Mouse (Mus musculus) small intestine, adult 2 months (tissue): ENCODE measurements around the gene Sebox. TPM values are rescaled to one million over a fixed set of nuclear protein-coding genes. Genes with fewer than 3 reads are reported as not detected.

Source experiments
- H3K27ac ChIP-seq: fragments of 200-500 bp; 2 replicates; pipeline ENCODE4 v1.5.1; 2012; ENCODE audit warnings: low read depth, low read length, control low read depth, inconsistent platforms; ENCODE audit not compliant: insufficient read depth
- H3K27me3 ChIP-seq: fragments of 200-500 bp; 2 replicates; pipeline ENCODE4 v1.6.1; 2012; ENCODE audit warnings: mild to moderate bottlenecking, moderate library complexity, low read length, inconsistent platforms; ENCODE audit not compliant: control insufficient read depth, insufficient read depth
- H3K36me3 ChIP-seq: fragments of 200-500 bp; 2 replicates; pipeline ENCODE4 v1.6.1; 2012; ENCODE audit warnings: mild to moderate bottlenecking, low read length, control low read depth, inconsistent platforms; ENCODE audit not compliant: control insufficient read depth, insufficient read depth
- H3K4me1 ChIP-seq: fragments of 200-500 bp; 2 replicates; pipeline ENCODE4 v1.6.1; 2012; ENCODE audit warnings: low read length, inconsistent platforms, mixed read lengths; ENCODE audit not compliant: control insufficient read depth, insufficient read depth, insufficient read length
- H3K4me3 ChIP-seq: fragments of 200-500 bp; 2 replicates; pipeline ENCODE4 v1.5.1; 2012; ENCODE audit warnings: low read depth, mild to moderate bottlenecking, control low read depth, inconsistent platforms, low read length, moderate library complexity
- CTCF ChIP-seq: fragments of 200-500 bp; IDR thresholded peaks from 2 replicates; pipeline ENCODE4 v1.5.1; 2012; ENCODE audit warnings: low read depth, mild to moderate bottlenecking, control low read depth, inconsistent platforms, low read length, moderate library complexity, mixed read lengths; ENCODE audit not compliant: insufficient replicate concordance, insufficient read length; ENCODE audit errors: extremely low read depth
- POLR2A ChIP-seq: fragments of 200-500 bp; IDR thresholded peaks from 2 replicates; pipeline ENCODE4 v1.6.1; 2012; ENCODE audit warnings: low read depth, mild to moderate bottlenecking, control low read depth, inconsistent platforms, low read length, moderate library complexity
- WGBS: fragments of 180-500 bp; shearing (Covaris S2); methylation state at CpG from one replicate; pipeline ENCODE4 v1.1.7; 2018; 5-methylcytosine and 5-hydroxymethylcytosine counted together
- polyA plus RNA-seq: library from polyadenylated mRNA; depleted of rRNA; stranded (reverse); fragments of >200 nt; gene quantifications from 2 replicates; pipeline ENCODE4 v1.2.3, GENCODE M21; 2012; rRNA removed

Gene Sebox
- polyA plus RNA-seq = not detected in 2 replicates

DNA sequence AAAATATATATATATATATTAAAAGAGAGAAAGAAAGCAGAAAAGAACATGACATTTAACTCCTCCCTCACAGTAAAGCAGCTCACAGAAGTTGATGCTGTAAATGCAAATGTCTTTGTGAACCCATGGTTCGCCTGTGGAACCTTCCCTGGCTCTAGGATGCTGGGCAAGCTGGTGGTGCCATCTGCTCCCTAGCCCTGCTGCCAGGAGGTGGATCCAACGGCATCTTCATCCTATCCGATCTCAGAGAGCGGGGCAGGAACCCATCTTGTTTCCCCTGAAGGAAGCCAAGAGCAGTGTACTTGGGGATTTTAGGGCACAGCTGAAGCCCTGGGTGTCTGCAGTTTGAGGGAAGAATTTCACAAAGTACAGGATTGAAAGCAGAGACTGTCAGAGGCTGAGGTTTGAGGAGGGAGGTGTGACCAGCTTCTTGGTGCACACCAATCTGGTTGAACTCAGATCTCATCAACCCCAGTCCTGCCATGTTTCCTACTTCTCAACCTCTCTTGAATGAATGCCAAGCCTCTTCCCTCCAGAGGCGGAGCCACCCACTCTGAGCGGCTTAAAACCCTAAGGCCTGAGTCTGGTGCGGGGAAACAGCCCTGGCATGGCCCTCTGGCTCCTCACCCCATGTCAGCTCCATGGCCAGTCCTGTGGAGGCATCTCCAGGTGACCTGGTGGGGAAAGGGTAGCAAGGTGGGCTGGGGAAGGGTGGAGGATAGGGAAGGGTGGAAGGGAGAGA is at the start of gene Sebox:
Sebox (plus strand) TSS at position 539 of the 742 bp plus-strand sequence.
- Histone ChIP-seq H3K36me3 (peaks cover 21% of the 10 kb centered on the region), H3K27ac (no peak within 1 kb of the TSS), H3K27me3 (peaks cover 11% of the 10 kb centered on the region), H3K4me1 (no peaks in the 10 kb centered on the region), H3K4me3 (no peak within 1 kb of the TSS)
- no peak for TF ChIP-seq POLR2A
- no peak for TF ChIP-seq CTCF
- WGBS = 63% methylated on average over 7 of the region's 7 CpGs

DNA sequence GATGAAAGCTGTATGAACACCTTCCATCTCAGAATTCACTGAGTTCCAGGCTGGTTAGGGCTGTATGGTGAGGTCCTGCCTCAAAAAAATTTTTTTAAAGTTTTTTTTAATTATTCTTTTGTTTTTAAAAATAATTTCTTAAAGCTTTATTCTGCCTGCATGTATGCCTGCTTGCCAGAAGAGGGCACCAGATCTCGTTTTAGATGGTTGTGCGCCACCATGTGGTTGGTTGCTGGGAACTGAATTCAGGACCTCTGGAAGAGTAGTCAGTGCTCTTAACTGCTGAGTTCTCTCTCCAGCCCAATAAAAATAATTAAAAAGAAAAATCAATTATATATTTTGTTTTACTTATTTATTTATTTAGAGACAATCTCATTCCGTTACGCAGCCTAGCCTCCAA is 49.6 kb upstream of the Sebox start:
- H3K27me3 ChIP-seq = no peaks in the 10 kb centered on the region; the same call in 1 of the 2 replicates
- no peaks in the 10 kb centered on the region for H3K36me3 ChIP-seq
- H3K4me3 ChIP-seq = no peak overlapping the region
- no peak overlapping the region for H3K27ac ChIP-seq
- no peak for TF ChIP-seq POLR2A
- TF ChIP-seq CTCF = peak; percentile 93; the same call in 1 of the 2 replicates
- no peaks in the 10 kb centered on the region for H3K4me1 ChIP-seq
- WGBS = 21% methylated on average over 4 of the region's 4 CpGs

DNA sequence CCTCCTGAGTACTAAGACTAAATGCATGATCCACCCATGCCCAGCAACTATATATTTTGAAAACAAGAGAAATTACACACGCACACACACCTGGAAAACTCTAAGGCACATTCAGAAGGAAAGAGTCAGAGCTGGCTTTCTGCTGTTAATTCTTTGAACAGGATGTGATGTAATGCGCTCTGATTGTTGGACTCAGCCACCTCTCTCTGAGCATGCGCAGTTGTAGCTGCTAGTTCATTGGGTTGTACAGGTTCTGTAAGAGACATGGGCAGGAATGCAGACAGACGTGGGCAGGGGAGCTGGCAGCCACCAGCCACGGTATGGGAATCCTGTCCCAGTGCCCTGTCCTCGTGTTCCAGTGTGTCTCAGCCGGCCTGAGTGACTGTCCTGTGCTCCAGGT is 49.0 kb upstream of the Sebox start:
- no peaks in the 10 kb centered on the region; the same call in 1 of the 2 replicates for H3K27me3 ChIP-seq
- TF ChIP-seq POLR2A = no peak
- no peak for TF ChIP-seq CTCF
- H3K4me3 ChIP-seq = no peak overlapping the region
- H3K4me1 ChIP-seq = no peaks in the 10 kb centered on the region
- WGBS = 66% methylated on average over 7 of the region's 7 CpGs
- H3K27ac ChIP-seq = no peak overlapping the region
- no peaks in the 10 kb centered on the region for H3K36me3 ChIP-seq

DNA sequence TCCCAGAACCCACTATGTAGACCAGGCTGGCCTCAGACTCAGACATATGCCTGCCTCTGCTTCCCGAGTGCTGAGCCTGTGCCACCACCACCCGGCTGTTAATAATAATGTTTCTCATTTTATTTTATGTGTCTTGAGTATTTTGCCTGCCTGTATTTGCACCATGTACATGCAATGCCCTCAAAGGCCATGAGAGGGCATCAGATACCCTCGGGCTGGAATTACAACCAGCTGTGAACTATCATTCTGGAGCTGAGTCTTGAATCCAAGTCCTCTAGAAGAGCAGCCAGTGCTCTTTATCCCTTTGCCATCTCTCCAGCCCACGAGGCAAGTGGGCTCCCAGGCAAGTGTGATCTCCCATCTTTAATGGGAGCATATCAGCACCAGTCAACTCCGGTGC is 47.9 kb upstream of the Sebox start:
- Histone ChIP-seq H3K27me3 (no peaks in the 10 kb centered on the region; the same call in 1 of the 2 replicates), H3K4me1 (no peaks in the 10 kb centered on the region), H3K36me3 (no peaks in the 10 kb centered on the region), H3K27ac (no peak overlapping the region), H3K4me3 (no peak overlapping the region)
- 15% methylated on average over 5 of the region's 5 CpGs for WGBS
- no peak for TF ChIP-seq POLR2A
- peak; percentile 38; the same call in 1 of the 2 replicates for TF ChIP-seq CTCF

DNA sequence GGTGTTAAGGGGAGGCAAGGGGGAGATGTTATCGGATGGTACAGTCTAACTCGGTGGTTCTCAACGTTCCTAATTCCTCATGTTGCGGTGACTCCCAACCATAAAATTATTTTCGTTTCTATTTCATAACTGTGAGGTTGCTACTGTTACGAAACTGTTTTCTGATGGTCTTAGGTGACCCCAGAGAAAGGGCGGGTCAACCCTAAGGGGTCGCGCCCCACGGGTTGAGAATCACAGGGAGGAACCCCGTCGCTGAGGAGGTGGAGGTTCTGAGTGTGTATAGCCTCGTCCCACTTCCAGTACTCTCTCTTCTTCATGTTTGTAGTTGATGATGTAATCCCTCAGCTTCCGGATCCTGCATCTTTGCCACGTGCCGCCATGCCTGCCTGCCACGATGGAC is 44.5 kb upstream of the Sebox start:
- TF ChIP-seq CTCF (no peak), POLR2A (no peak)
- Histone ChIP-seq H3K36me3 (no peaks in the 10 kb centered on the region), H3K4me3 (no peak overlapping the region), H3K27me3 (no peaks in the 10 kb centered on the region; the same call in 1 of the 2 replicates), H3K27ac (no peak overlapping the region), H3K4me1 (peaks cover 8% of the 10 kb centered on the region; the same call in 1 of the 2 replicates)
- WGBS = 70% methylated on average over 17 of the region's 17 CpGs

DNA sequence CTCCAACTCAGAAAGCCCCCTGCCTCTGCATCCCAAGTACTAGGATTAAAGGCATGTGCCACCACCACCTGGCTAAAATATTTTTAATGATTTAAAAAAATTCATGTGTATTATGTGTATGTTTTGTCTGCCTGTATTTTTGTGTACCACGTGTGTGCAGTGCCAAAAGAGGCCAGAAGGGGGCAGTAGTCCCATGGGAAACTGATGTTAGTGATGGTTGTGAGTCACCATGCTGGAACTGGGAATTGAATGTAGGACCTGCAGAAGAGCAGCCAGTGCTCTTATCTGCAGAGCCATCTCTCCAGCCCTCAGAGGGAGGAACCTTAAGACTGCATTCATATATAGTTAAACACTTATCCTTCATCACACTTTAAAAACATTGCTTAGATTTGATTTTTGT is 41.4 kb upstream of the Sebox start:
- H3K27ac ChIP-seq = no peak overlapping the region

DNA sequence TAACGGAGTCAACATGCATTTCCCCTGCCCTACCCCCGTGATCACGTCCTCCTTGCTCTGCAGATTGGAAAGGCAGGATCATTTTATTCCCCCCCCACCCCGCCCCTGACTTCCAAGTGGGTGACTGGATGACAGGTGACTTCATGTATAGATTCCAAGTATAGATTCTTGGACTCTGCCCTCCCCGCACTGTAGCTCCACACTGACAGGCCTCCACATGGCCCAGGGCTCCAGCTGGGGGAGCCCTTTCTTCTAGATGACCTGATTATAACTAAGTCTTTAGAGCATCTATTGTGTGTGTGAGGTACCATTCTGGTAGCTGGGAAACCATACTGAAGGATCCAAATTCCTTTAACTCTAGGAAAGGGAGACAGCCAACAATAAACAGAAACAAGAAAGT is 40.6 kb upstream of the Sebox start:
- peak overlapping the region; percentile 78 for H3K27ac ChIP-seq
- 29% methylated on average over 5 of the region's 5 CpGs for WGBS

More for the DNA sequence above, 41.4 kb upstream of the Sebox start:
- TF ChIP-seq CTCF = peak; percentile 57; the same call in 1 of the 2 replicates
- no peak for TF ChIP-seq POLR2A
- H3K4me1 ChIP-seq = peaks cover 27% of the 10 kb centered on the region
- no peaks in the 10 kb centered on the region for H3K36me3 ChIP-seq
- H3K4me3 ChIP-seq = no peak overlapping the region
- 69% methylated on average over 1 of the region's 1 CpGs for WGBS
- no peaks in the 10 kb centered on the region for H3K27me3 ChIP-seq

More for the DNA sequence above, 40.6 kb upstream of the Sebox start:
- Histone ChIP-seq H3K4me1 (peaks cover 27% of the 10 kb centered on the region), H3K4me3 (no peak overlapping the region), H3K36me3 (no peaks in the 10 kb centered on the region), H3K27me3 (no peaks in the 10 kb centered on the region)
- TF ChIP-seq POLR2A = no peak
- TF ChIP-seq CTCF = no peak
